Mouse (Mus musculus): ENCODE measurements around the gene Fam83e. TPM values are rescaled to one million over a fixed set of nuclear protein-coding genes. Genes with fewer than 3 reads are reported as not detected.

Fam83e gene
- polyA plus RNA-seq, 1 experiment from 2014 or later: 0.44 TPM

- no peak overlapping the region for H3K4me2 ChIP-seq (ENCODE audit: low read length)
- H3K4me1 ChIP-seq (ENCODE audit: control insufficient read depth, insufficient read depth, low read depth, low read length): peaks cover 57% of the 10 kb centered on the region
- no peaks in the 10 kb centered on the region for H3K9me3 ChIP-seq (ENCODE audit: control insufficient read depth, low read length)
- H3K9ac ChIP-seq (ENCODE audit: low read depth, low read length): no peak overlapping the region
- peaks cover 30% of the 10 kb centered on the region for H3K36me3 ChIP-seq (ENCODE audit: control insufficient read depth, insufficient read depth, low read length)
- WGBS: 91% methylated on average over 24 of the region's 24 CpGs
- no peak overlapping the region for H3K27ac ChIP-seq (ENCODE audit: low read depth, low read length)
- H3K27me3 ChIP-seq (replicated peaks; ENCODE audit: control insufficient read depth, insufficient read depth, low read length): no peaks in the 10 kb centered on the region
- no peak overlapping the region for H3K4me3 ChIP-seq (ENCODE audit: low read length)
- ATAC-seq: no peak
These were observed 9.5 kb upstream of the Fam83e start for GRCm38 (mm10) chr7:45711316-45712021.

- Histone ChIP-seq H3K27ac (ENCODE audit: low read depth, low read length) (no peak overlapping the region), H3K4me2 (ENCODE audit: low read length) (no peak overlapping the region), H3K4me3 (ENCODE audit: low read length) (no peak overlapping the region), H3K9ac (ENCODE audit: low read depth, low read length) (no peak overlapping the region), H3K27me3 (replicated peaks; ENCODE audit: control insufficient read depth, insufficient read depth, low read length) (no peaks in the 10 kb centered on the region), H3K4me1 (ENCODE audit: control insufficient read depth, insufficient read depth, low read depth, low read length) (peaks cover 57% of the 10 kb centered on the region), H3K9me3 (ENCODE audit: control insufficient read depth, low read length) (no peaks in the 10 kb centered on the region), H3K36me3 (ENCODE audit: control insufficient read depth, insufficient read depth, low read length) (peaks cover 30% of the 10 kb centered on the region)
- 88% methylated on average over 21 of the region's 21 CpGs for WGBS
- ATAC-seq: no peak
These were observed 8.8 kb upstream of the Fam83e start for GRCm38 (mm10) chr7:45712022-45712757.

- Histone ChIP-seq H3K27ac (ENCODE audit: low read depth, low read length) (no peak overlapping the region), H3K27me3 (replicated peaks; ENCODE audit: control insufficient read depth, insufficient read depth, low read length) (no peaks in the 10 kb centered on the region), H3K9me3 (ENCODE audit: control insufficient read depth, low read length) (no peaks in the 10 kb centered on the region), H3K9ac (ENCODE audit: low read depth, low read length) (no peak overlapping the region), H3K4me2 (ENCODE audit: low read length) (no peak overlapping the region), H3K4me3 (ENCODE audit: low read length) (no peak overlapping the region), H3K4me1 (ENCODE audit: control insufficient read depth, insufficient read depth, low read depth, low read length) (peaks cover 45% of the 10 kb centered on the region), H3K36me3 (ENCODE audit: control insufficient read depth, insufficient read depth, low read length) (peaks cover 30% of the 10 kb centered on the region)
- 95% methylated on average over 16 of the region's 16 CpGs for WGBS
- ATAC-seq: no peak
These were observed 7.6 kb upstream of the Fam83e start for GRCm38 (mm10) chr7:45713396-45713795.

- H3K4me2 ChIP-seq (ENCODE audit: low read length): peak overlapping the region; percentile 85
- 87% methylated on average over 6 of the region's 6 CpGs for WGBS
- peaks cover 44% of the 10 kb centered on the region for H3K4me1 ChIP-seq (ENCODE audit: control insufficient read depth, insufficient read depth, low read depth, low read length)
- H3K36me3 ChIP-seq (ENCODE audit: control insufficient read depth, insufficient read depth, low read length): peaks cover 30% of the 10 kb centered on the region
- peak overlapping the region; percentile 79 for H3K4me3 ChIP-seq (ENCODE audit: low read length)
- no peak for ATAC-seq
- H3K27ac ChIP-seq (ENCODE audit: low read depth, low read length): no peak overlapping the region
- peak overlapping the region; percentile 23; the same call in 1 of the 2 replicates for H3K9ac ChIP-seq (ENCODE audit: low read depth, low read length)
- no peaks in the 10 kb centered on the region for H3K9me3 ChIP-seq (ENCODE audit: control insufficient read depth, low read length)
- H3K27me3 ChIP-seq (replicated peaks; ENCODE audit: control insufficient read depth, insufficient read depth, low read length): no peaks in the 10 kb centered on the region
These were observed 7.0 kb upstream of the Fam83e start for GRCm38 (mm10) chr7:45713881-45714520.

- Histone ChIP-seq H3K9me3 (ENCODE audit: control insufficient read depth, low read length) (no peaks in the 10 kb centered on the region), H3K27me3 (replicated peaks; ENCODE audit: control insufficient read depth, insufficient read depth, low read length) (no peaks in the 10 kb centered on the region), H3K36me3 (ENCODE audit: control insufficient read depth, insufficient read depth, low read length) (peaks cover 32% of the 10 kb centered on the region), H3K27ac (ENCODE audit: low read depth, low read length) (peak overlapping the region; percentile 70), H3K4me1 (ENCODE audit: control insufficient read depth, insufficient read depth, low read depth, low read length) (peaks cover 44% of the 10 kb centered on the region), H3K9ac (ENCODE audit: low read depth, low read length) (peak overlapping the region; percentile 85), H3K4me3 (ENCODE audit: low read length) (peak overlapping the region; percentile 79), H3K4me2 (ENCODE audit: low read length) (peak overlapping the region; percentile 85)
- WGBS: 10% methylated on average over 14 of the region's 14 CpGs
- ATAC-seq: no peak
These were observed 6.4 kb upstream of the Fam83e start for GRCm38 (mm10) chr7:45714630-45715089.

GRCm38 (mm10) chr7:45715090-45715708 is 5.8 kb upstream of the Fam83e start, which contains the start of gene Rpl18:
Gene Rpl18 (plus strand): TSS chr7:45715457.
- WGBS: 8% methylated on average over 34 of the region's 34 CpGs
- H3K9ac ChIP-seq (ENCODE audit: low read depth, low read length): peak within 1 kb of the TSS; percentile 85
- peak within 1 kb of the TSS; percentile 70 for H3K27ac ChIP-seq (ENCODE audit: low read depth, low read length)
- peak within 1 kb of the TSS; percentile 85 for H3K4me2 ChIP-seq (ENCODE audit: low read length)
- peak within 1 kb of the TSS; percentile 79 for H3K4me3 ChIP-seq (ENCODE audit: low read length)
- peaks cover 42% of the 10 kb centered on the region for H3K4me1 ChIP-seq (ENCODE audit: control insufficient read depth, insufficient read depth, low read depth, low read length)
- no peaks in the 10 kb centered on the region for H3K9me3 ChIP-seq (ENCODE audit: control insufficient read depth, low read length)
- ATAC-seq: peak; percentile 93
- H3K36me3 ChIP-seq (ENCODE audit: control insufficient read depth, insufficient read depth, low read length): peaks cover 36% of the 10 kb centered on the region
- no peaks in the 10 kb centered on the region for H3K27me3 ChIP-seq (replicated peaks; ENCODE audit: control insufficient read depth, insufficient read depth, low read length)

GRCm38 (mm10) chr7:45715741-45716459 is 5.1 kb upstream of the Fam83e start:
- peak overlapping the region; percentile 85 for H3K4me2 ChIP-seq (ENCODE audit: low read length)
- no peaks in the 10 kb centered on the region for H3K9me3 ChIP-seq (ENCODE audit: control insufficient read depth, low read length)
- H3K36me3 ChIP-seq (ENCODE audit: control insufficient read depth, insufficient read depth, low read length): peaks cover 40% of the 10 kb centered on the region
- no peak for ATAC-seq
- H3K9ac ChIP-seq (ENCODE audit: low read depth, low read length): peak overlapping the region; percentile 39
- H3K4me1 ChIP-seq (ENCODE audit: control insufficient read depth, insufficient read depth, low read depth, low read length): peaks cover 42% of the 10 kb centered on the region
- H3K27me3 ChIP-seq (replicated peaks; ENCODE audit: control insufficient read depth, insufficient read depth, low read length): no peaks in the 10 kb centered on the region
- H3K4me3 ChIP-seq (ENCODE audit: low read length): peak overlapping the region; percentile 79
- peak overlapping the region; percentile 55 for H3K27ac ChIP-seq (ENCODE audit: low read depth, low read length)
- WGBS: 86% methylated on average over 19 of the region's 19 CpGs

GRCm38 (mm10) chr7:45716460-45716857 is 4.6 kb upstream of the Fam83e start:
- H3K36me3 ChIP-seq (ENCODE audit: control insufficient read depth, insufficient read depth, low read length): peaks cover 36% of the 10 kb centered on the region
- H3K4me2 ChIP-seq (ENCODE audit: low read length): peak overlapping the region; percentile 87
- no peak for ATAC-seq
- no peaks in the 10 kb centered on the region for H3K27me3 ChIP-seq (replicated peaks; ENCODE audit: control insufficient read depth, insufficient read depth, low read length)
- no peak overlapping the region for H3K9ac ChIP-seq (ENCODE audit: low read depth, low read length)
- H3K4me3 ChIP-seq (ENCODE audit: low read length): no peak overlapping the region
- H3K27ac ChIP-seq (ENCODE audit: low read depth, low read length): no peak overlapping the region
- H3K4me1 ChIP-seq (ENCODE audit: control insufficient read depth, insufficient read depth, low read depth, low read length): peaks cover 42% of the 10 kb centered on the region
- H3K9me3 ChIP-seq (ENCODE audit: control insufficient read depth, low read length): no peaks in the 10 kb centered on the region
- 90% methylated on average over 3 of the region's 3 CpGs for WGBS

All from hindbrain, embryonic 16.5 days (tissue).